Mouse (Mus musculus): ENCODE data around the gene Slc7a14. TPM values are rescaled to one million over a fixed set of nuclear protein-coding genes. Genes with fewer than 3 reads are reported as not detected.

Slc7a14 gene
- polyA plus RNA-seq, 1 experiment from 2014 or later, result 0.48 TPM

GRCm38 (mm10) chr3:31199162-31199877 is 110.9 kb downstream of the Slc7a14 start:
- WGBS, result 42% methylated on average over 17 of the region's 17 CpGs

GRCm38 (mm10) chr3:31191402-31191801 is 118.8 kb downstream of the Slc7a14 start:
- Histone ChIP-seq H3K27ac (peak overlapping the region; percentile 41; the same call in 1 of the 2 replicates), H3K9me3 (replicated peaks) (0 out of 2 replicates have a peak, but pooled peaks cover 3% of the 10 kb centered on the region), H3K4me1 (0 out of 2 replicates have a peak, but pooled peaks cover 5% of the 10 kb centered on the region), H3K4me2 (no peak overlapping the region), H3K4me3 (replicated peaks) (no peak overlapping the region), H3K36me3 (no peaks in the 10 kb centered on the region), H3K27me3 (no peaks in the 10 kb centered on the region), H3K9ac (no peak overlapping the region)
- WGBS, result 39% methylated on average over 10 of the region's 10 CpGs
- ATAC-seq (replicated peaks; ENCODE audit: low FRiP score), result no peak

More at GRCm38 (mm10) chr3:31199162-31199877, 110.9 kb downstream of the Slc7a14 start:
- Histone ChIP-seq H3K36me3 (no peaks in the 10 kb centered on the region), H3K9me3 (replicated peaks) (no peaks in the 10 kb centered on the region), H3K4me3 (replicated peaks) (no peak overlapping the region), H3K4me2 (peak overlapping the region; percentile 22; the same call in 1 of the 2 replicates), H3K4me1 (peaks cover 9% of the 10 kb centered on the region), H3K27me3 (no peaks in the 10 kb centered on the region), H3K27ac (peak overlapping the region; percentile 70), H3K9ac (no peak overlapping the region)
- peak; percentile 68 for ATAC-seq (replicated peaks; ENCODE audit: low FRiP score)

- Histone ChIP-seq H3K27me3 (no peaks in the 10 kb centered on the region), H3K4me3 (replicated peaks) (no peak overlapping the region), H3K4me1 (0 out of 2 replicates have a peak, but pooled peaks cover 5% of the 10 kb centered on the region), H3K36me3 (no peaks in the 10 kb centered on the region), H3K9me3 (replicated peaks) (0 out of 2 replicates have a peak, but pooled peaks cover 3% of the 10 kb centered on the region), H3K9ac (no peak overlapping the region), H3K27ac (no peak overlapping the region), H3K4me2 (no peak overlapping the region)
- no peak for ATAC-seq (replicated peaks; ENCODE audit: low FRiP score)
- WGBS, result 86% methylated on average over 7 of the region's 7 CpGs
Observed at GRCm38 (mm10) chr3:31190342-31190741, 119.8 kb downstream of the Slc7a14 start.

GRCm38 (mm10) chr3:31166365-31166871 is 143.8 kb downstream of the Slc7a14 start:
- Histone ChIP-seq H3K4me3 (replicated peaks) (no peak overlapping the region), H3K4me1 (0 out of 2 replicates have a peak, but pooled peaks cover 5% of the 10 kb centered on the region), H3K27ac (0 out of 2 replicates have a peak overlapping the region, but pooled peaks have one; percentile 6), H3K9me3 (replicated peaks) (no peaks in the 10 kb centered on the region), H3K9ac (no peak overlapping the region), H3K36me3 (no peaks in the 10 kb centered on the region), H3K4me2 (no peak overlapping the region), H3K27me3 (no peaks in the 10 kb centered on the region)
- ATAC-seq (replicated peaks; ENCODE audit: low FRiP score), result no peak
- WGBS, result 70% methylated on average over 12 of the region's 12 CpGs

- Histone ChIP-seq H3K4me1 (0 out of 2 replicates have a peak, but pooled peaks cover 5% of the 10 kb centered on the region), H3K27ac (no peak overlapping the region), H3K36me3 (no peaks in the 10 kb centered on the region), H3K9ac (no peak overlapping the region), H3K27me3 (no peaks in the 10 kb centered on the region), H3K4me2 (no peak overlapping the region), H3K4me3 (replicated peaks) (no peak overlapping the region), H3K9me3 (replicated peaks) (no peaks in the 10 kb centered on the region)
- 82% methylated on average over 3 of the region's 3 CpGs for WGBS
- ATAC-seq (replicated peaks; ENCODE audit: low FRiP score), result no peak
Observed at GRCm38 (mm10) chr3:31165803-31166202, 144.4 kb downstream of the Slc7a14 start.

- Histone ChIP-seq H3K9me3 (replicated peaks) (no peaks in the 10 kb centered on the region), H3K4me3 (replicated peaks) (no peak overlapping the region), H3K36me3 (no peaks in the 10 kb centered on the region), H3K4me2 (no peak overlapping the region), H3K9ac (no peak overlapping the region), H3K27me3 (no peaks in the 10 kb centered on the region), H3K4me1 (0 out of 2 replicates have a peak, but pooled peaks cover 5% of the 10 kb centered on the region), H3K27ac (no peak overlapping the region)
- no peak for ATAC-seq (replicated peaks; ENCODE audit: low FRiP score)
- WGBS, result 94% methylated on average over 14 of the region's 14 CpGs
Observed at GRCm38 (mm10) chr3:31162860-31163259, 147.3 kb downstream of the Slc7a14 start.

GRCm38 (mm10) chr3:31161336-31161735 is 148.8 kb downstream of the Slc7a14 start:
- Histone ChIP-seq H3K27ac (no peak overlapping the region), H3K27me3 (no peaks in the 10 kb centered on the region), H3K9me3 (replicated peaks) (no peaks in the 10 kb centered on the region), H3K9ac (no peak overlapping the region), H3K36me3 (no peaks in the 10 kb centered on the region), H3K4me3 (replicated peaks) (no peak overlapping the region), H3K4me2 (no peak overlapping the region), H3K4me1 (0 out of 2 replicates have a peak, but pooled peaks cover 1% of the 10 kb centered on the region)
- ATAC-seq (replicated peaks; ENCODE audit: low FRiP score), result no peak
- WGBS, result 53% methylated on average over 6 of the region's 6 CpGs

GRCm38 (mm10) chr3:31160046-31160445 is 150.1 kb downstream of the Slc7a14 start:
- no peak overlapping the region for H3K9ac ChIP-seq
- WGBS, result 74% methylated on average over 10 of the region's 10 CpGs
- no peaks in the 10 kb centered on the region for H3K27me3 ChIP-seq
- H3K27ac ChIP-seq, result no peak overlapping the region
- H3K4me2 ChIP-seq, result no peak overlapping the region
- H3K4me1 ChIP-seq, result peaks cover 5% of the 10 kb centered on the region; the same call in 1 of the 2 replicates
- no peaks in the 10 kb centered on the region for H3K36me3 ChIP-seq
- H3K4me3 ChIP-seq (replicated peaks), result no peak overlapping the region
- ATAC-seq (replicated peaks; ENCODE audit: low FRiP score), result no peak
- no peaks in the 10 kb centered on the region for H3K9me3 ChIP-seq (replicated peaks)

- Histone ChIP-seq H3K4me1 (peaks cover 5% of the 10 kb centered on the region; the same call in 1 of the 2 replicates), H3K4me3 (replicated peaks) (no peak overlapping the region), H3K27me3 (no peaks in the 10 kb centered on the region), H3K4me2 (no peak overlapping the region), H3K27ac (no peak overlapping the region), H3K9me3 (replicated peaks) (no peaks in the 10 kb centered on the region), H3K36me3 (no peaks in the 10 kb centered on the region), H3K9ac (no peak overlapping the region)
- 64% methylated on average over 15 of the region's 15 CpGs for WGBS
- ATAC-seq (replicated peaks; ENCODE audit: low FRiP score), result no peak
Observed at GRCm38 (mm10) chr3:31157776-31158175, 152.4 kb downstream of the Slc7a14 start.

GRCm38 (mm10) chr3:31156126-31156525 is 154.1 kb downstream of the Slc7a14 start:
- 54% methylated on average over 3 of the region's 3 CpGs for WGBS
- H3K9ac ChIP-seq, result no peak overlapping the region
- H3K4me1 ChIP-seq, result peaks cover 18% of the 10 kb centered on the region
- ATAC-seq (replicated peaks; ENCODE audit: low FRiP score), result no peak
- no peaks in the 10 kb centered on the region for H3K27me3 ChIP-seq
- H3K4me3 ChIP-seq (replicated peaks), result no peak overlapping the region
- no peak overlapping the region for H3K4me2 ChIP-seq
- no peaks in the 10 kb centered on the region for H3K9me3 ChIP-seq (replicated peaks)
- no peaks in the 10 kb centered on the region for H3K36me3 ChIP-seq
- no peak overlapping the region for H3K27ac ChIP-seq
